ENCODE assay signal across 27 mouse cellular contexts in genomic region chr11:44095280-44095679, GRCm38 (mm10).
DNase-seq lines count a peak whose midpoint lies in the region; ATAC-seq lines count a peak whose summit lies in the region.
"Had no signal": no experiment of that assay in that cellular context is flagged by ENCODE, and none has a peak within 500 bp of the region (broad histone marks: within the 10 kb centered on the region; RNA-seq: fewer than 3 reads in every experiment).

No protein-coding gene starts in this region.

- peak; percentile 10 to 17 for DNase-seq in lung, adult 18-20 months
- no peak for DNase-seq in lung, postnatal 14 days
- peak; percentile 13 for DNase-seq in kidney, postnatal 14 days
- peak; percentile 20 for DNase-seq in lung, postnatal 36 days
- DNase-seq in layer of hippocampus, postnatal 25 days (ENCODE audit: extremely low spot score in 1 of 2, low spot score in 1 of 2): no peak
- no peak for DNase-seq in liver, embryonic 11.5 days (ENCODE audit: low spot score)
- no peak for DNase-seq in yolk sac, embryonic 10.5 days (ENCODE audit: low spot score)
- DNase-seq: adrenal gland, postnatal 36 days; B cell, adult 2 months; cerebellum, adult 8-10 months; gastrocnemius, adult 2 months; gastrocnemius, postnatal 36 days; heart, adult 18-20 months; liver, embryonic 13.5 days; lung, embryonic 14.5 days; right cerebral cortex, postnatal 25 days had no signal

- H3K9ac ChIP-seq in kidney, embryonic 14.5 days (ENCODE audit: low read depth, low read length): no peak overlapping the region
- no peak overlapping the region for H3K9ac ChIP-seq in liver, embryonic 11.5 days (ENCODE audit: low read depth, low read length)
- H3K9ac ChIP-seq: embryonic facial prominence, embryonic 13.5 days; heart, embryonic 12.5 days; hindbrain, embryonic 14.5 days; limb, embryonic 13.5 days; liver, embryonic 13.5 days; lung, embryonic 14.5 days; stomach, embryonic 15.5 days had no signal

- H3K27me3 ChIP-seq in kidney, embryonic 14.5 days (ENCODE audit: control insufficient read depth, insufficient read depth, low read length): no peaks in the 10 kb centered on the region
- no peaks in the 10 kb centered on the region for H3K27me3 ChIP-seq in liver, embryonic 11.5 days (replicated peaks; ENCODE audit: control insufficient read depth, insufficient read depth, low read length)
- H3K27me3 ChIP-seq: embryonic facial prominence, embryonic 13.5 days; heart, embryonic 12.5 days; liver, embryonic 13.5 days; stomach, embryonic 15.5 days had no signal

- no peaks in the 10 kb centered on the region for H3K4me1 ChIP-seq in kidney, embryonic 14.5 days (ENCODE audit: control insufficient read depth, insufficient read depth, low read length)
- H3K4me1 ChIP-seq in liver, embryonic 11.5 days (replicated peaks; ENCODE audit: control insufficient read depth, insufficient read depth, low read length): no peaks in the 10 kb centered on the region
- H3K4me1 ChIP-seq: embryonic facial prominence, embryonic 13.5 days; forebrain, embryonic 10.5 days; heart, embryonic 12.5 days; limb, embryonic 13.5 days; liver, embryonic 13.5 days; midbrain, embryonic 10.5 days; stomach, embryonic 15.5 days had no signal

- H3K9me3 ChIP-seq in kidney, embryonic 14.5 days (ENCODE audit: control insufficient read depth, low read length): no peaks in the 10 kb centered on the region
- no peaks in the 10 kb centered on the region for H3K9me3 ChIP-seq in liver, embryonic 11.5 days (ENCODE audit: control insufficient read depth, low read length)
- H3K9me3 ChIP-seq: forebrain, embryonic 10.5 days; limb, embryonic 13.5 days; liver, embryonic 13.5 days; midbrain, embryonic 10.5 days; stomach, embryonic 15.5 days had no signal

- 30% methylated on average over 4 of the region's 4 CpGs for WGBS in kidney, embryonic 14.5 days
- WGBS in liver, embryonic 11.5 days: 66% methylated on average over 4 of the region's 4 CpGs

- no peak overlapping the region for H3K27ac ChIP-seq in kidney, embryonic 14.5 days (ENCODE audit: low read depth, low read length)
- H3K27ac ChIP-seq in liver, embryonic 11.5 days (ENCODE audit: low read depth, low read length): no peak overlapping the region
- H3K27ac ChIP-seq: embryonic facial prominence, embryonic 13.5 days; forebrain, embryonic 10.5 days; gastrocnemius, adult 2 months; hindbrain, embryonic 14.5 days; limb, embryonic 13.5 days; liver, embryonic 13.5 days; midbrain, embryonic 10.5 days; stomach, embryonic 15.5 days had no signal

- peak; percentile 80; the same call in 1 of the 2 replicates for ATAC-seq in kidney, embryonic 14.5 days (ENCODE audit: low FRiP score, low TSS enrichment)
- ATAC-seq in liver, embryonic 11.5 days (replicated peaks; ENCODE audit: low FRiP score): no peak
- ATAC-seq: forebrain, embryonic 16.5 days; intestine, postnatal 0 days; midbrain, embryonic 16.5 days had no signal

- H3K4me2 ChIP-seq in kidney, embryonic 14.5 days (replicated peaks; ENCODE audit: low read depth, low read length): no peak overlapping the region
- no peak overlapping the region for H3K4me2 ChIP-seq in liver, embryonic 11.5 days
- H3K4me2 ChIP-seq: embryonic facial prominence, embryonic 13.5 days; heart, embryonic 12.5 days; hindbrain, embryonic 14.5 days; limb, embryonic 13.5 days; liver, embryonic 13.5 days; lung, embryonic 14.5 days; stomach, embryonic 15.5 days had no signal

- H3K36me3 ChIP-seq in kidney, embryonic 14.5 days (ENCODE audit: control insufficient read depth, insufficient read depth, low read length): no peaks in the 10 kb centered on the region
- no peaks in the 10 kb centered on the region for H3K36me3 ChIP-seq in liver, embryonic 11.5 days (ENCODE audit: control insufficient read depth, insufficient read depth, low read length)
- H3K36me3 ChIP-seq: embryonic facial prominence, embryonic 13.5 days; forebrain, embryonic 10.5 days; heart, embryonic 12.5 days; limb, embryonic 13.5 days; liver, embryonic 13.5 days; midbrain, embryonic 10.5 days; stomach, embryonic 15.5 days had no signal

- no peak overlapping the region for H3K4me3 ChIP-seq in kidney, embryonic 14.5 days (ENCODE audit: low read length)
- no peak overlapping the region for H3K4me3 ChIP-seq in liver, embryonic 11.5 days (ENCODE audit: low read depth, low read length)
- H3K4me3 ChIP-seq: embryonic facial prominence, embryonic 13.5 days; forebrain, embryonic 10.5 days; gastrocnemius, adult 2 months; heart, embryonic 12.5 days; limb, embryonic 13.5 days; liver, embryonic 13.5 days; midbrain, embryonic 10.5 days; stomach, embryonic 15.5 days had no signal

Comparison
In these comparisons a context has a peak if more than half of its experiments do, and no peak if none do; other contexts are left out.
1. DNase-seq: peak in lung, adult 18-20 months (2 of 2), kidney, postnatal 14 days (single experiment) and lung, postnatal 36 days (single experiment); none in lung, postnatal 14 days (single experiment), layer of hippocampus, postnatal 25 days (0 of 2), liver, embryonic 11.5 days (single experiment) and yolk sac, embryonic 10.5 days (single experiment).